Mouse (Mus musculus) heart, adult 9 months (tissue): ENCODE data around the gene B3galt4.
"Not testable (repeated sequence)": the region's sequence is repeated elsewhere in the genome, so short reads cannot be mapped to it uniquely, and the experiment has no call there.

Experiments
- DNase-seq, 2 experiments: peaks; one replicate each; pipeline ENCODE4 v3.0.0; 2022; ENCODE audit warnings: low spot score in 2 of 2

The B3galt4 gene

GRCm38 (mm10) chr17:33951021-33951946 is at the start of gene B3galt4:
TSS of gene B3galt4 (minus strand) at chr17:33951488.
- peak; percentile 69 to 71 for DNase-seq

GRCm38 (mm10) chr17:34000796-34001195 is 49.5 kb upstream of the B3galt4 start:
- DNase-seq, result not testable (repeated sequence)

GRCm38 (mm10) chr17:34000150-34000537 is 48.9 kb upstream of the B3galt4 start, which contains the start of gene H2-K1:
TSS of gene H2-K1 (minus strand) at chr17:34000347.
- peak; percentile 96 to 97 for DNase-seq

- peak in 1 of 2 experiments; percentile 24 for DNase-seq
Observed at GRCm38 (mm10) chr17:33999341-34000149, 48.3 kb upstream of the B3galt4 start.

GRCm38 (mm10) chr17:33998697-33999096 is 47.4 kb upstream of the B3galt4 start:
- DNase-seq, result not testable (repeated sequence)

- DNase-seq, result not testable (repeated sequence)
Observed at GRCm38 (mm10) chr17:33997025-33997424, 45.7 kb upstream of the B3galt4 start.

GRCm38 (mm10) chr17:33995651-33996050 is 44.4 kb upstream of the B3galt4 start:
- DNase-seq, result no peak

GRCm38 (mm10) chr17:33994959-33995358 is 43.7 kb upstream of the B3galt4 start:
- no peak for DNase-seq

GRCm38 (mm10) chr17:33991788-33992664 is 40.7 kb upstream of the B3galt4 start:
- peak in 1 of 2 experiments; percentile 36 for DNase-seq

GRCm38 (mm10) chr17:33982136-33982535 is 30.8 kb upstream of the B3galt4 start:
- not testable (repeated sequence) for DNase-seq

- DNase-seq, result peak; percentile 93
Observed at GRCm38 (mm10) chr17:33981192-33981909, 30.1 kb upstream of the B3galt4 start.

- DNase-seq, result no peak
Observed at GRCm38 (mm10) chr17:33980181-33981035, 29.1 kb upstream of the B3galt4 start.

- DNase-seq, result no peak
Observed at GRCm38 (mm10) chr17:33979512-33980050, 28.3 kb upstream of the B3galt4 start.

- peak; percentile 89 to 95 for DNase-seq
Observed at GRCm38 (mm10) chr17:33978631-33979031, 27.3 kb upstream of the B3galt4 start.

- DNase-seq, result no peak
Observed at GRCm38 (mm10) chr17:33977861-33978557, 26.7 kb upstream of the B3galt4 start.

- DNase-seq, result no peak
Observed at GRCm38 (mm10) chr17:33973572-33973971, 22.3 kb upstream of the B3galt4 start.

GRCm38 (mm10) chr17:33972691-33973090 is 21.4 kb upstream of the B3galt4 start:
- no peak for DNase-seq

- DNase-seq, result no peak
Observed at GRCm38 (mm10) chr17:33969394-33969793, 18.1 kb upstream of the B3galt4 start.

- no peak for DNase-seq
Observed at GRCm38 (mm10) chr17:33968927-33969326, 17.6 kb upstream of the B3galt4 start.
